Mouse (Mus musculus): ENCODE measurements around the gene Npm1. TPM values are rescaled to one million over a fixed set of nuclear protein-coding genes. Genes with fewer than 3 reads are reported as not detected.

Gene Npm1
- polyA plus RNA-seq, 1 experiment from 2014 or later: 999 TPM

DNA sequence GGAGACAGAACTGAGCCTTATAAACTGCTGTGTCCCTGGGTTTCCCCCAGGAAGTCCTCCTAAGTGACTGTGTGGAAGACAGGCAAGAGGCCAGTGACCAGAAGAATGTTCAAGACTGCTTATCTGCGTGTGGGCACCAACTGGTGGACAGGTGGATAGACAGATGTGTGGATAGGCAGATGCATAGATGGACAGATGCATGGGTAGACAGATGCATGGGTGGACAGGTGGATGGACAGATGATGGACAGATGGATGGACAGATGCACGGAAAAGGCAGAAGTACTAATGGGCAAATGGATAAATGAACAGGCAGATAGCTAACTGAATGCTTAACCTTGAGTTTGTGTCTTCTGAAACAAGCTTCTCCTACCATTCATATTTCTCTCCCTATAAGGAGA, 52.9 kb downstream of the Npm1 start:
- no peak for ATAC-seq (ENCODE audit: low FRiP score, low TSS enrichment)
- Histone ChIP-seq H3K9me3 (ENCODE audit: low read length) (no peaks in the 10 kb centered on the region), H3K9ac (replicated peaks; ENCODE audit: low read length) (no peak overlapping the region), H3K27ac (ENCODE audit: low read length) (no peak overlapping the region), H3K4me1 (ENCODE audit: insufficient read depth, low read length) (no peaks in the 10 kb centered on the region), H3K4me3 (ENCODE audit: low read length) (no peak overlapping the region), H3K4me2 (replicated peaks; ENCODE audit: low read depth, low read length) (no peak overlapping the region), H3K27me3 (ENCODE audit: insufficient read depth, low read length) (no peaks in the 10 kb centered on the region), H3K36me3 (ENCODE audit: insufficient read depth, low read length) (no peaks in the 10 kb centered on the region)
- 86% methylated on average over 2 of the region's 2 CpGs for WGBS

DNA sequence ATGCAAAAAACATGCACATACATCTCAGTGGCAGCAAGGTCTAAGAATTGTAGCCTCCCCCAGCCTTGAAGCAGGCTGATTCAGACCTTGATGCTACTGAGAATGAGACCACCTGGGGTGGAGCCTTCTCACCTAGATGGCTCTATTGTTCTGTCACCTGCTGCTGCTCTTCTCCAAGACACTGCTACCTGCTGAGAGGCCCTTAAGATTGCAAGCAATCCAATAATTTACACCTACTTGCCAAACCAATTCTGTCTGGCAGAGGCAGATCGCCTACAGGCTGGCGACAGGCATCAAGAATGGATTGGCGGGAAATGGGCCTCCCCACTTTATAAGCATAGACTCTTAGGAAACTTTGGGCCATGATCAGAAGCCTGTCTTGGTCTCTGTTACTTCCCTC, 55.5 kb downstream of the Npm1 start:
- no peak for ATAC-seq (ENCODE audit: low FRiP score, low TSS enrichment)
- Histone ChIP-seq H3K4me3 (ENCODE audit: low read length) (no peak overlapping the region), H3K36me3 (ENCODE audit: insufficient read depth, low read length) (no peaks in the 10 kb centered on the region), H3K4me1 (ENCODE audit: insufficient read depth, low read length) (no peaks in the 10 kb centered on the region), H3K9me3 (ENCODE audit: low read length) (no peaks in the 10 kb centered on the region), H3K27ac (ENCODE audit: low read length) (no peak overlapping the region), H3K4me2 (replicated peaks; ENCODE audit: low read depth, low read length) (no peak overlapping the region), H3K27me3 (ENCODE audit: insufficient read depth, low read length) (no peaks in the 10 kb centered on the region), H3K9ac (replicated peaks; ENCODE audit: low read length) (no peak overlapping the region)
- WGBS: 55% methylated on average over 3 of the region's 3 CpGs

DNA sequence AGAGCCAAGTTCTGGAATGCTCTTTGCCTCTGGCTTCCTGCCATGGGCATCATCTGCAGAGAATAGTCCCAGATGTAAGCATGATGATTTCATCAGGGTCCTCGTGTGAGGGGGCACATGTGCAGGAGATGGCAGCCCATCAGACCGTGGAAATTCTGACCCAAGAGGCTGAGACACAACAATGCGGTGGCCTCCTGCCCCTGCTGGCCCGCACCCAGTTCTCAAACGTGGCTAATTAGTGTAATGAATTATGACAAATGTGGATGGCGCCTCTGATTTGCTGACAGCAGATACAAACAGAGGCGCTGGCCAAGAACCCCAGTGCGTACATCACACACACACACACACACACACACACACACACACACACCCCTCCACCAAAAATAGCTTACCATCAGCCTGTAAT, 58.1 kb downstream of the Npm1 start:
- Histone ChIP-seq H3K4me3 (ENCODE audit: low read length) (no peak overlapping the region), H3K9me3 (ENCODE audit: low read length) (no peaks in the 10 kb centered on the region), H3K4me1 (ENCODE audit: insufficient read depth, low read length) (0 out of 2 replicates have a peak, but pooled peaks cover 3% of the 10 kb centered on the region), H3K27me3 (ENCODE audit: insufficient read depth, low read length) (no peaks in the 10 kb centered on the region), H3K4me2 (replicated peaks; ENCODE audit: low read depth, low read length) (no peak overlapping the region), H3K27ac (ENCODE audit: low read length) (no peak overlapping the region), H3K36me3 (ENCODE audit: insufficient read depth, low read length) (no peaks in the 10 kb centered on the region), H3K9ac (replicated peaks; ENCODE audit: low read length) (no peak overlapping the region)
- 65% methylated on average over 8 of the region's 8 CpGs for WGBS
- ATAC-seq (ENCODE audit: low FRiP score, low TSS enrichment): no peak

DNA sequence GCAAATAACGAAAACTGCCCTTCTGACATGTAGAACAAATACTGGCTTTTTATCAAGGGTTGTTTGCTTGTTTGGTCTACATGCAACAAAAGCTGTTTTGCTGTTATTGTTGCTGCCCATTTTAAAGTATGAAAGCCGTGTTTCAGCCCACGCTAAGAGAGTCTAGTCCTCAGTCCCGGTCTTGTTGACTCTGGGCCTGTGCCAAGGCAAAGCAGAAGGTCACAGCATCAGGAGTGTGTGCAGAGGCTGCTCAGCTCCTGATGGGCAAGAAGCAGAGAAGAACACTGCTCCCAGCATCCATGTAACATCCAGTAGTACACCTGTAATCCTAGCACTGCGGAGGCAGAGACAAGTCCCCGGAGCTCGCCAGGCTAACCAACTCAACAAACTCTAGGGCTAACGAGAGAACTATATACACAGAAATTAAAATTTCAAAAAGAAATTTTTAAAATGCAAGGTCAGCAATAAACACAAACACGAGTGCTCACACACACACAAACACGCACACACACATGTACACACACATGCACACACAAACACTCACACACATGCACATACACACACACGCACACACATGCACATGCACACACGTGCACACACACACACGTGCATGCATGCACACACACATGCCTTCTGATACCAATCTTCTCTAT, 59.6 kb downstream of the Npm1 start:
- WGBS: 77% methylated on average over 13 of the region's 13 CpGs
- no peaks in the 10 kb centered on the region for H3K9me3 ChIP-seq (ENCODE audit: low read length)

More for the DNA sequence above, 59.6 kb downstream of the Npm1 start:
- Histone ChIP-seq H3K27me3 (ENCODE audit: insufficient read depth, low read length) (no peaks in the 10 kb centered on the region), H3K9ac (replicated peaks; ENCODE audit: low read length) (no peak overlapping the region), H3K27ac (ENCODE audit: low read length) (no peak overlapping the region), H3K4me2 (replicated peaks; ENCODE audit: low read depth, low read length) (no peak overlapping the region), H3K36me3 (ENCODE audit: insufficient read depth, low read length) (no peaks in the 10 kb centered on the region), H3K4me1 (ENCODE audit: insufficient read depth, low read length) (0 out of 2 replicates have a peak, but pooled peaks cover 3% of the 10 kb centered on the region), H3K4me3 (ENCODE audit: low read length) (no peak overlapping the region)
- ATAC-seq (ENCODE audit: low FRiP score, low TSS enrichment): no peak

Other genes starting within 250 kb of the Npm1 start
- 1.7 and 2.1 TPM in 2 replicates for gene Fgf18, start 15.8 kb downstream of the Npm1 start, polyA plus RNA-seq (2015; fragmentation: Nextera tagmentation; extraction: Ambion mirVana)
- gene Tlx3, start 40.4 kb upstream of the Npm1 start, polyA plus RNA-seq (2015; fragmentation: Nextera tagmentation; extraction: Ambion mirVana): 0.14 TPM in 1 of 2 replicates, not detected in the other
- gene Gm12117, start 113.5 kb upstream of the Npm1 start, polyA plus RNA-seq (2015; fragmentation: Nextera tagmentation; extraction: Ambion mirVana): not detected in 2 replicates

Data from kidney, embryonic 16.5 days (tissue).